Mouse (Mus musculus): Measurements from ENCODE around the gene BC034090. TPM values are rescaled to one million over a fixed set of nuclear protein-coding genes. Genes with fewer than 3 reads are reported as not detected.
A peak's percentile ranks its signal among the peaks of the same experiment; 100 is the strongest.

Gene BC034090
- polyA plus RNA-seq, 1 experiment from 2014 or later: 4.0 TPM

- no peaks in the 10 kb centered on the region for H3K9me3 ChIP-seq (ENCODE audit: control insufficient read depth, low read length)
- peak; percentile 80 for DNase-seq (ENCODE audit: low spot score)
- 25% methylated on average over 16 of the region's 16 CpGs for WGBS
- H3K9ac ChIP-seq: no peak overlapping the region
- peaks cover 35% of the 10 kb centered on the region for H3K4me1 ChIP-seq (replicated peaks; ENCODE audit: control insufficient read depth, insufficient read depth, low read length)
- H3K27me3 ChIP-seq (ENCODE audit: control insufficient read depth, insufficient read depth, low read length): no peaks in the 10 kb centered on the region
- H3K4me3 ChIP-seq (replicated peaks; ENCODE audit: low read length): no peak overlapping the region
- H3K36me3 ChIP-seq (replicated peaks; ENCODE audit: control insufficient read depth, insufficient read depth): no peaks in the 10 kb centered on the region
- no peak overlapping the region; the same call in 1 of the 2 replicates for H3K4me2 ChIP-seq (replicated peaks)
- ATAC-seq (ENCODE audit: low FRiP score): peak; percentile 61
- no peak overlapping the region for H3K27ac ChIP-seq
Measured at GRCm38 (mm10) chr1:155223849-155224554, 20.2 kb downstream of the BC034090 start.

GRCm38 (mm10) chr1:155223036-155223435 lies 21.2 kb downstream of the BC034090 start:
- Histone ChIP-seq H3K4me2 (replicated peaks) (no peak overlapping the region), H3K9me3 (ENCODE audit: control insufficient read depth, low read length) (no peaks in the 10 kb centered on the region), H3K27ac (peak overlapping the region; percentile 56; the same call in 1 of the 2 replicates), H3K36me3 (replicated peaks; ENCODE audit: control insufficient read depth, insufficient read depth) (no peaks in the 10 kb centered on the region), H3K4me3 (replicated peaks; ENCODE audit: low read length) (no peak overlapping the region), H3K4me1 (replicated peaks; ENCODE audit: control insufficient read depth, insufficient read depth, low read length) (peaks cover 25% of the 10 kb centered on the region), H3K27me3 (ENCODE audit: control insufficient read depth, insufficient read depth, low read length) (no peaks in the 10 kb centered on the region), H3K9ac (no peak overlapping the region)
- DNase-seq (ENCODE audit: low spot score) (no peak), ATAC-seq (ENCODE audit: low FRiP score) (no peak)
- 95% methylated on average over 6 of the region's 6 CpGs for WGBS

- no peak overlapping the region for H3K4me2 ChIP-seq (replicated peaks)
- no peaks in the 10 kb centered on the region for H3K27me3 ChIP-seq (ENCODE audit: control insufficient read depth, insufficient read depth, low read length)
- DNase-seq (ENCODE audit: low spot score) (no peak), ATAC-seq (ENCODE audit: low FRiP score) (no peak)
- no peaks in the 10 kb centered on the region for H3K36me3 ChIP-seq (replicated peaks; ENCODE audit: control insufficient read depth, insufficient read depth)
- H3K9me3 ChIP-seq (ENCODE audit: control insufficient read depth, low read length): no peaks in the 10 kb centered on the region
- H3K4me3 ChIP-seq (replicated peaks; ENCODE audit: low read length): no peak overlapping the region
- H3K4me1 ChIP-seq (replicated peaks; ENCODE audit: control insufficient read depth, insufficient read depth, low read length): peaks cover 25% of the 10 kb centered on the region
- peak overlapping the region; percentile 1; the same call in 1 of the 2 replicates for H3K9ac ChIP-seq
- H3K27ac ChIP-seq: peak overlapping the region; percentile 56
- 43% methylated on average over 11 of the region's 11 CpGs for WGBS
Measured at GRCm38 (mm10) chr1:155222101-155222669, 22.1 kb downstream of the BC034090 start.

GRCm38 (mm10) chr1:155218924-155219323 lies 25.3 kb downstream of the BC034090 start:
- WGBS: 85% methylated on average over 5 of the region's 5 CpGs
- Histone ChIP-seq H3K27me3 (ENCODE audit: control insufficient read depth, insufficient read depth, low read length) (no peaks in the 10 kb centered on the region), H3K9me3 (ENCODE audit: control insufficient read depth, low read length) (no peaks in the 10 kb centered on the region), H3K36me3 (replicated peaks; ENCODE audit: control insufficient read depth, insufficient read depth) (no peaks in the 10 kb centered on the region), H3K4me1 (replicated peaks; ENCODE audit: control insufficient read depth, insufficient read depth, low read length) (peaks cover 31% of the 10 kb centered on the region), H3K4me2 (replicated peaks) (no peak overlapping the region), H3K9ac (no peak overlapping the region), H3K4me3 (replicated peaks; ENCODE audit: low read length) (no peak overlapping the region), H3K27ac (no peak overlapping the region)
- ATAC-seq (ENCODE audit: low FRiP score) (no peak), DNase-seq (ENCODE audit: low spot score) (no peak)

GRCm38 (mm10) chr1:155217865-155218541 lies 26.2 kb downstream of the BC034090 start:
- Histone ChIP-seq H3K9ac (no peak overlapping the region), H3K27ac (no peak overlapping the region), H3K4me2 (replicated peaks) (no peak overlapping the region), H3K4me1 (replicated peaks; ENCODE audit: control insufficient read depth, insufficient read depth, low read length) (peaks cover 33% of the 10 kb centered on the region), H3K36me3 (replicated peaks; ENCODE audit: control insufficient read depth, insufficient read depth) (no peaks in the 10 kb centered on the region), H3K9me3 (ENCODE audit: control insufficient read depth, low read length) (no peaks in the 10 kb centered on the region), H3K27me3 (ENCODE audit: control insufficient read depth, insufficient read depth, low read length) (no peaks in the 10 kb centered on the region), H3K4me3 (replicated peaks; ENCODE audit: low read length) (no peak overlapping the region)
- ATAC-seq (ENCODE audit: low FRiP score): no peak; the same call in 1 of the 2 replicates
- DNase-seq (ENCODE audit: low spot score): peak; percentile 75
- WGBS: 56% methylated on average over 9 of the region's 9 CpGs

- no peak overlapping the region for H3K27ac ChIP-seq
- H3K27me3 ChIP-seq (ENCODE audit: control insufficient read depth, insufficient read depth, low read length): no peaks in the 10 kb centered on the region
- H3K9me3 ChIP-seq (ENCODE audit: control insufficient read depth, low read length): no peaks in the 10 kb centered on the region
- no peak overlapping the region for H3K4me2 ChIP-seq (replicated peaks)
- ATAC-seq (ENCODE audit: low FRiP score): no peak
- H3K4me1 ChIP-seq (replicated peaks; ENCODE audit: control insufficient read depth, insufficient read depth, low read length): peaks cover 36% of the 10 kb centered on the region
- no peak for DNase-seq (ENCODE audit: low spot score)
- WGBS: 49% methylated on average over 6 of the region's 6 CpGs
- no peak overlapping the region for H3K9ac ChIP-seq
- H3K4me3 ChIP-seq (replicated peaks; ENCODE audit: low read length): no peak overlapping the region
- H3K36me3 ChIP-seq (replicated peaks; ENCODE audit: control insufficient read depth, insufficient read depth): no peaks in the 10 kb centered on the region
Measured at GRCm38 (mm10) chr1:155216844-155217243, 27.4 kb downstream of the BC034090 start.

GRCm38 (mm10) chr1:155216313-155216712 lies 27.9 kb downstream of the BC034090 start:
- no peak overlapping the region for H3K4me2 ChIP-seq (replicated peaks)
- no peaks in the 10 kb centered on the region for H3K9me3 ChIP-seq (ENCODE audit: control insufficient read depth, low read length)
- no peak overlapping the region for H3K4me3 ChIP-seq (replicated peaks; ENCODE audit: low read length)
- no peak for DNase-seq (ENCODE audit: low spot score)
- H3K4me1 ChIP-seq (replicated peaks; ENCODE audit: control insufficient read depth, insufficient read depth, low read length): peaks cover 41% of the 10 kb centered on the region
- WGBS: 59% methylated on average over 11 of the region's 11 CpGs
- no peak overlapping the region for H3K9ac ChIP-seq
- H3K27ac ChIP-seq: 0 out of 2 replicates have a peak overlapping the region, but pooled peaks have one; percentile 16
- no peaks in the 10 kb centered on the region for H3K36me3 ChIP-seq (replicated peaks; ENCODE audit: control insufficient read depth, insufficient read depth)
- ATAC-seq (ENCODE audit: low FRiP score): no peak
- no peaks in the 10 kb centered on the region for H3K27me3 ChIP-seq (ENCODE audit: control insufficient read depth, insufficient read depth, low read length)

GRCm38 (mm10) chr1:155215066-155215764 lies 29.0 kb downstream of the BC034090 start:
- no peak overlapping the region for H3K9ac ChIP-seq
- peaks cover 49% of the 10 kb centered on the region for H3K4me1 ChIP-seq (replicated peaks; ENCODE audit: control insufficient read depth, insufficient read depth, low read length)
- no peak for ATAC-seq (ENCODE audit: low FRiP score)
- DNase-seq (ENCODE audit: low spot score): no peak
- H3K4me3 ChIP-seq (replicated peaks; ENCODE audit: low read length): no peak overlapping the region
- no peak overlapping the region for H3K27ac ChIP-seq
- 54% methylated on average over 9 of the region's 9 CpGs for WGBS
- H3K4me2 ChIP-seq (replicated peaks): no peak overlapping the region
- H3K9me3 ChIP-seq (ENCODE audit: control insufficient read depth, low read length): no peaks in the 10 kb centered on the region
- no peaks in the 10 kb centered on the region for H3K27me3 ChIP-seq (ENCODE audit: control insufficient read depth, insufficient read depth, low read length)
- H3K36me3 ChIP-seq (replicated peaks; ENCODE audit: control insufficient read depth, insufficient read depth): no peaks in the 10 kb centered on the region

GRCm38 (mm10) chr1:155213912-155214311 lies 30.3 kb downstream of the BC034090 start:
- DNase-seq (ENCODE audit: low spot score): no peak
- no peak overlapping the region for H3K4me2 ChIP-seq (replicated peaks)
- 75% methylated on average over 7 of the region's 7 CpGs for WGBS
- no peaks in the 10 kb centered on the region for H3K27me3 ChIP-seq (ENCODE audit: control insufficient read depth, insufficient read depth, low read length)
- H3K9ac ChIP-seq: no peak overlapping the region
- peaks cover 55% of the 10 kb centered on the region for H3K4me1 ChIP-seq (replicated peaks; ENCODE audit: control insufficient read depth, insufficient read depth, low read length)
- ATAC-seq (ENCODE audit: low FRiP score): no peak
- no peak overlapping the region for H3K27ac ChIP-seq
- no peak overlapping the region for H3K4me3 ChIP-seq (replicated peaks; ENCODE audit: low read length)
- no peaks in the 10 kb centered on the region for H3K9me3 ChIP-seq (ENCODE audit: control insufficient read depth, low read length)
- H3K36me3 ChIP-seq (replicated peaks; ENCODE audit: control insufficient read depth, insufficient read depth): no peaks in the 10 kb centered on the region

Data from hindbrain, embryonic 14.5 days (tissue).